Mouse (Mus musculus) cortical plate, adult 2 months (tissue): ENCODE measurements around the gene Csf2rb.

Experiments
- CTCF ChIP-seq: fragments of 200-500 bp; IDR thresholded peaks from 2 replicates; pipeline ENCODE4 v1.5.1; 2011; ENCODE audit warnings: mild to moderate bottlenecking, control low read depth, low read length; ENCODE audit not compliant: insufficient read depth; ENCODE audit errors: extremely low read depth
- POLR2A ChIP-seq: fragments of 200-500 bp; IDR thresholded peaks from 2 replicates; pipeline ENCODE4 v1.6.1; 2011; ENCODE audit warnings: mild to moderate bottlenecking, low read length, control low read depth; ENCODE audit not compliant: insufficient read depth; ENCODE audit errors: extremely low read depth

DNA sequence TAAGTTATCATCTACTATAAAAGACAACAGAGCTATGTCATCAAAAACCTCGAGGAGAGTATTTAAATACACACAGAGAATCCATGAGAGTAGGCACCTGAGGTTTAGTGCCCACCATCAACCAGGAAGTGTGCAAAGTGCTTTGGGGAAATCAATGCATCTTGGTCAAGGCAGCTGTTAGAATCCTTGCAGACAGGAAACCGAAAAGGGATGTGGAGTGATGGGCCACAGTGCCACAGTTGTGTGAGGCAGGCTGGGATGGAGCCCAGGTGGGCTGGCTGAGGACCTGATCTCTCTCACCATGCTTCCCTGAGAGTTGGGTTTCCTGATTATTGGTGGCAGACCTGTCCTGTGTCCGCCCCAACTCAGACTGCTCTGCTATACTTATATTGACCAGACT, 25.9 kb upstream of the Csf2rb start:
- no peak for TF ChIP-seq CTCF
- no peak for TF ChIP-seq POLR2A
